Mouse (Mus musculus): ENCODE measurements around the gene Inka1.
A peak's percentile ranks its signal among the peaks of the same experiment; 100 is the strongest.

The Inka1 gene

GRCm38 (mm10) chr9:107950460-107951355, 35.0 kb downstream of the Inka1 start:
- DNase-seq, result peak; percentile 99

DNA sequence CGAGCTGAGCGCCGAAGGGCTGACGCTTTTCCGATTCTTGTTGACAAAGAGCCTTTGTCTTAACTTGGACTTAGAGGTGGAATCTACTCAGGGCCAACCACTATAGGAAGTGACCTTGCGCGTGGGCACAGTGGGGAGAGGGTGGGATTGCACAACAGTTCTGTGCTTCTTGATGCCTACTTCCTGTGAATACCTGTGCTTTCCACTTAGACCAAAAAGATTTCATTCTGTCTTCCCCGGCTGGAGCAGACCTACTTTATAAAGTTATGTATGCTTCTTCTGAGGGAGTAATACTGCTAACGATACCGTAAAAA, 35.8 kb downstream of the Inka1 start, which contains the start of gene Traip:
Gene Traip, plus strand, starts transcription at position 215 of the 314 bp plus-strand sequence.
- no peak for DNase-seq

DNA sequence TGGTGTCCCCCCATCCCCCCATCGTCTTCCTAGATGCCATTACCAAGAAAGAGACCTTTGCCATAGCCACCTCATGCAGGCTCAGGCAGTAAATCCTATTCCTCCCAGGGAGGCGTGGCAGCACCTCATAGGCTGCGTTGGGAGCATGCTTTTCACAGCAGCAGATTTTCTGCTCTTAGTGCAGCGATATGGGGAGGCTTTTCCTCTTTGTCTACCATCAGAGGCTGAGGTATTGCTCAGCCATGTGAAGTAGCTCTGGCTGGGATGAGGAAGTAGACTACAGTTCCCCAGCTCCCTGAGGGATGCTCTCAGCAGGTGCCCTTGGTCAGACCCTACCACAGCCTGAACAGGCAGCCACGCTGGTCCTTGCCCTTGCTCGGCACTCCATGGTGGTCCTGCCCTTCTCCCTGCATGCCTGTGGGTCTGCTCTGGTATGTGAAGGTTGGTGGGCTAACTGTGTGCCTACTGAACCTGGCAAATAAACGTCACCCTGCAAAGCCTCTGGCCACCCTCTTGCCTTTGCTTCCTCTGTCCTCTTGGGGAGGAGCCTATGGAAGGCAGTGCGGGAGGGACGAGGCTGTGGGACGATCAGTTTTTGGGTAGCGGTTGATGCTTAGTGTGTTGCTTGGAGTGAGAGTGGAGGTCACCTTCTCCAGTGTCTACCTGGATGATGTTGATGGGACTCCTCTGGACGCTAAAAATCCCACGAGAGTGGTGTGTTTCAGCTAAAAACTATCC, 36.3 kb downstream of the Inka1 start:
- no peak for DNase-seq

- DNase-seq, result no peak
Observed at GRCm38 (mm10) chr9:107947241-107948194, 38.2 kb downstream of the Inka1 start.

DNA sequence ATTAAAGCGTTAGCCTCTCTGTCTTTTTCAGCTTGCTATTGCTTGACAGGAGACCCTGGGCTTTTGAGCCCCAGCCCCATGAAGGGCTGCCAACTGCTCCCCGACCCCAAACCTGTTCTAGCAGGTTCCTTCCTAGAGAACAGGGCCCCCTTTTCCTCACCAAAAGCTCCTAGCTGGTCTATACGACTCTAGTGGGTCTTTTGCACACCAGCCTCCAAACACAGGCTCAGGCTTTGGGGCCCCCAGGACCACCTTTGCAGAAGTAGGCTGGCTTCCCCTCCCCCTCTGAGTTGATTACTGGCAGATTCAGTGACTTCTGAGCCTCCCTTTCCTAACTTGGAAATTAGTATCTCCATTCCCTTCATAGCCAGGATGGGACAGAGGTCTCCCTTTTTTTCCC, 48.8 kb downstream of the Inka1 start:
- DNase-seq, result no peak

DNA sequence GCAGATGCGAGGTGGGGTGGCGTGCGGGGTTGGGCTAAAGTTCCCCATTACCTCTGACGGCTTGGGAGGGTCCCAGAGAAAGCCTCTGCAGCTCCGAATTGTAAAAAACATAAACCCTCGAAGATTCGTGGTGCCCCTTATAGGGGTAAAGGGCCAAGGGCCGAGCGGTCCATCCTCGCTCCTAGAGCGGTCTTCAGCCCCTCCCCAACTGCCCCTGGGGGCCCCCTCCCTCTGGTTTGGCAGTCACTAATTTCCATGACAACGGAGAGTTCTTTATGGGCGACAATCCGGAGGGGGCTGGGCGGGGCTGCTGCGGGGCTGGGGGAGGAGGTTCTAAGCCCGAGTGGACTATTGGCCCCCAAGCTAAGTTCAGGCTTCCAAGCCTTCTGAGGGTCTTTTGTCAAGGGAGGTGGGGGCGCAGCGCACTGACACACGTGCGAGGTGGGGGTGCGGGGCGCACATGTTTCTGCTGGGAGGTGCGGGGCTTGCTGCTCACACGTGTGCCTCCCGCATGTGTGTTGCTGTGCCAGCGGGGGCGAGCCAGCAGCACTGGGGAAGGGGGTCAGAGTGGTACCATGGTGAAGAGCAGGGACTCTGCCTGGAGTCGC, 49.4 kb downstream of the Inka1 start:
- DNase-seq, result no peak

DNA sequence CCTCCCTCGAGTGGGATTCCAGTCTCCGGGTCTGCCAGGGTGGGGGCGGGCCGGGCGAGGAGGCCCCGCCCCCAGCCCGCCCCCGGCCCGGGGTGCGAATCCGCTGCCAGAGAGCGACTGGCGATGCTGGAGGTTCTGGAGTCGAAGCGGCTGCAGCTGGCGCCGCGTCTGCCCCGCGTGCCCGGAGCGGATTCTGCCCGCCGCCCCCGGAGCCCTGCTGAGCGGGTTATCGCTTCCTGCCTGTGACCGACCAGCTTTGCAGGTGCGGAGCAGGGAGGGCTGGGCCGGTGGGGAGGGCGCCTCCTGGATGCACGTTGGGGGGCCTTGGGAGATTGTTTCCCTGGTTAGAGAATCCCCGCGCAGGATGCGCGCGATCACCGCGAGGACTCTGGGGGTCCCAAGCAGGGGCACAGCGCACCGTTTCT, 49.9 kb downstream of the Inka1 start:
- DNase-seq, result no peak

- DNase-seq, result no peak
Observed at GRCm38 (mm10) chr9:107935374-107935773, 50.3 kb downstream of the Inka1 start, which contains the start of gene Camkv. TSS of gene Camkv (plus strand) at chr9:107935674.

All from heart, adult 11 months (tissue).